Mouse (Mus musculus) telencephalon, adult 2 months (tissue): ENCODE measurements around the gene Lhx9.

ENCODE experiments used
- DNase-seq: peaks from one replicate; pipeline ENCODE4 v3.0.0-alpha.2; 2011; ENCODE audit warnings: low read depth, low spot score

The Lhx9 gene

DNA sequence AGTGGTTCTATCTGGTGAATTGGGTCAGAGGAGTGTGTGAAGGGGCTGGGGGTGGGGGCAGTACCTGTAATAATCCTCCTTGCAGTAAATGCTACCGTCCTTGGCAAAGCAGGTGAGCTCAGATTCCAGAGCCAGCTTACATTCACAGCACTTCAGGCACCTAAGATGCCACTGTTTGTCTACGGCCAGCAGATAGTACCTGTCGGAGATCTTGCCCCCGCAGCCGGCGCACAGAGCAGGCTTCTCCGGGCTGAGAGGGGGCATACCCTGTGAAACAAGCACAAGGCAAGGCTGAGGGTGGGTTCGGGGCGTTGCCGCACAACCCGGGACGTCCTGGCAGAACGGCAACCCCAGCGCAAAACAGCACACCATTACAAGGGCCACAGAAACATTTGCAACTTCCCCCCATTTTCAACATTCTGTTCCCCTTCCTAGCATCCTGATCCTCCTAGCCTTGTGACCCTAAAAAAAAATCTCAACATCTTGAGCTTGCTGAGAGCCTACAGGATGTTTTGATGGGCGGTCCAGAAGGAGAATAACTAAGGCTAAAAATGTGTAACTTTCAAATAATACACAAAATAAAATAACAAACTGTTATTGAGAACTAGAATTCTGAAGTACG is 8.5 kb downstream of the Lhx9 start:
- no peak for DNase-seq

DNA sequence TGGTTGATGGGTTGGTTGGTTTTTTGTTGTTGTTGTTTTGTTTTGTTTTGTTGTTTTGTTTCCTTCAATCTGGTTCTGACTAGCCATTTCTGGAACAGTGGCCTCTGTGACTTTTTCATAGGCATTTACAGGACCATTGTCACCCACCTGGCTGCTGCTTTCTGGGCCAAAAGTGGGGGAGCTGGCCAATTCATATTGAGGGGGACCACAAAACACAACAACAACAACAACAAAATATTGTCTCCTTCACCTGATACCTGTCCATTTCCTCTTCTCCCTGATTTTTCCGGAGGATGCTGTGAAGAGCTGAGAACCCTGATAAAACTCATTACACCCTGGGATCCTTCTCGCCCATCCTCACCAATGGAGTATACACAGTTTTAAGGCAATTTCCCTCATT is 9.1 kb downstream of the Lhx9 start:
- DNase-seq: no peak

DNA sequence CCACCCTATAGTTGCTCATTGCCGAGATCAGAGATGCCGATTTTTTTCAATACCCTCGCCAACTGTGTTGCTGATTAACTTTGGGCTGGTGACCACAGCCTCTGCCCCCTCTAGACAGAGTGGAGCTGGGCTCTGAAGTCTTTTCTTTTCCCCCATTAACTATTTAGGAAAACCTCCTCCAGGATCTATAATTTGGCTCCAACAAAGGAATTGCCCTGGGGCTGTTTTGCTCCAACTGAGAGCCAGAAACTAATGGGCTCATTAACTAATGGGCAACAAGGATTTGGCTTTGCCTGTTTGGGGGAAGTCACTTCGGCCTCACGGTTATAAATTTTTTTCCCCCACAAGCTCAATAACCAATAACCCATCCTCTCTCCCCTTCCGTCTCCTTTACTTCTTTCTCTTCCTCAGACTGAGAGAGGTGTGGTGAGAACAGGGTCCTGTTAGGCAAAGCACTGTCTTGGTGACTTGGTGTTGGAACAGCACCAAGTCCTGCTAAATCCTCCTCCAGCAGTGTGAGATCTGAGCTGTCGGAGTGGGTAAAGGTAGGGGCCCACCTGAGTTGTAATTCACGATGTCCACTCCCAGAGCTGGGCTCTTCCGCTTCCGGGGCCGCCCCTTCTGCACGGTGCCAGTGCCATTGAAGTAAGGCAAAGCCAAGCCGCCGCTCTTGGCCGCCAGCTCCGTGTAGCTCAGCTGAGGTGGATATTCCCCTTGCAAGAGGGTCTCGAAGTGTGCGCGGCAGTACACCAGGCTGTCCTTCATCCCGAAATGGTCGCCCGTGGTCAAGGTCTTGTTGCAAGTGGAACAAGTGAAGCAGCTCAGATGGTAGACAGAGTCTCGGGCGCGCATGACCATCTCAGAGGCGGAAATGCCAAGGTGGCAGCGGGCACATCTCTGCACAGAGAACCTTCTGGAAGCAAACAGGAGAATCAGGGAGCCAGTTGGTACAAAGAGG is 10.3 kb downstream of the Lhx9 start:
- DNase-seq: no peak

DNA sequence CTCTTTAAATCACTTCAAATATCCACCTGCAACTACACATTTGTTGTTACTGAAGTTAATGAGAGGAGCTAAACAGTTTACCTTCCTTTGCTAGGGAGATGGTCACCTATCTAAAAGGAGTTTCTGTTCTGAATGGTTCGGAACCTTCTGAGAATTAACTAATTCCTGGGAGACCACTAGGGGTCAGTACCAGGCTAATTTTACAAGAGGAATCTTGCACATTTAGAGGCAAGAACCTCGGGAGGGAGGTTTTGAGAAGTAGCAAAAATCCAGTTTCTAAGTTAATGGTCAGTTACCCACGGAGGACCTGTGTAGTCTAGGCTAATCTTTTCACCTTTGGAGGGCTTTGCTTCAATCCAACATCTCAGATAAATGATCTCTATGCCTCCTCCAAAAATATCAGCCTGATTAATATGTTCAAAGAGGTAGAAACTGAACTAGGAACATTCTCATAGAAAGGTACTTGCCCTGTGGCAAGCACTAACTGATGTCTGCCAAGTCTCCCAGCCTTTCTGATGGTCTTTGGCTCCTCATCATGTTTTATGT is 12.9 kb downstream of the Lhx9 start:
- DNase-seq: no peak

DNA sequence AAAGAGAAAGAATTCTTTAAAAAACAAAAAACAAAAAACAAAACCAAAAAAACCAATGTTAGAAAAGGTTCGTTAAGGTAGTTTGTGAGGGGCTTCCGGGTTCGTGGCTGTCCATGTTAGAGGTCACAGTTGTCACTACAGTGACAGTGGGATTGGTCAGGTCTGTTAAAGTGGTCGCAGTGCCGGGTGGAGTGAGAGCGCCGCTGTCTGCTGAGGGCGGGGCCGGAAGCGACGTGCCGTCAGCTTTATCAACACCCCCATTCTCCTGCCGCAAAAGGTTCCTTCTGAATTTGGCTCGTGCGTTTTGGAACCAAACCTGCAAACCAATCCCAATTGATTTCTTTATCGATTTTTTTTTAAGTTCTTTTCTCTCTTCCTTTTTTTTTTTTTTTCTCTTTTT is 17.1 kb downstream of the Lhx9 start:
- no peak for DNase-seq

DNA sequence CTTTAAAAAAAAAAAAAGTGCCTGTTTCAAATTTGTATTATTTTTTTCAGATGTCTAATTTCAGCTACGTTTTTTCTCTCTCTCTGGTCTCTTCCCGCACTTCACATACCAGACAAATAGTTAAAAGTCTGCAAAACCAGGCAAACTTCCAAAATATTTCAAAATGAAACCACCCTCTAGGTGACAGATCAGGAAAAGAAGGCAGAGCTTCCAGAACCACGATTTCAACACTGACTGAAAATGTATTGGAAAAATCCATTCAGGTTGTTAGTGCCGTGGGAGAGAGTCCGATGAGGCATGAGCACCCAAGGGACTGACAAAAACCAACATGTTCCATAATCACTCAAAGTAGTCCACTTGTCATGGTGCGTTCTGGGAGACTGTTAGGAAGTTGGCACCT is 21.5 kb downstream of the Lhx9 start:
- DNase-seq: no peak

DNA sequence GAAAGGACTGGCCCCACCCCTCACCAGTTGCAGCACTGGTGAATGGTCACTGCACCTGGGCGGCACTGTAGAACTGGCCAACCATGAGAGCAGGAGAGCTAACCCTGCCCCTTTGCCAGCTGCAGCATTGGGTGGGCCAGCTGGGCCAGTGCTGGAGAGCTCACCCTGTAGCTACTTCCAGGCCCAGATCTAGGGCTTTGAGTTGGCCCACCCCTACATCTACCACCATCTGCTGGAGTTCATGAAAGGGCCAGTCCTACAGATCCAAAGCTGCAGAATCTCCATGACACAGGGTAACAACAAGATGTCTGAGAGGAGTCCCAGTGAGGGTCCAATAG is 25.4 kb downstream of the Lhx9 start:
- DNase-seq: no peak

DNA sequence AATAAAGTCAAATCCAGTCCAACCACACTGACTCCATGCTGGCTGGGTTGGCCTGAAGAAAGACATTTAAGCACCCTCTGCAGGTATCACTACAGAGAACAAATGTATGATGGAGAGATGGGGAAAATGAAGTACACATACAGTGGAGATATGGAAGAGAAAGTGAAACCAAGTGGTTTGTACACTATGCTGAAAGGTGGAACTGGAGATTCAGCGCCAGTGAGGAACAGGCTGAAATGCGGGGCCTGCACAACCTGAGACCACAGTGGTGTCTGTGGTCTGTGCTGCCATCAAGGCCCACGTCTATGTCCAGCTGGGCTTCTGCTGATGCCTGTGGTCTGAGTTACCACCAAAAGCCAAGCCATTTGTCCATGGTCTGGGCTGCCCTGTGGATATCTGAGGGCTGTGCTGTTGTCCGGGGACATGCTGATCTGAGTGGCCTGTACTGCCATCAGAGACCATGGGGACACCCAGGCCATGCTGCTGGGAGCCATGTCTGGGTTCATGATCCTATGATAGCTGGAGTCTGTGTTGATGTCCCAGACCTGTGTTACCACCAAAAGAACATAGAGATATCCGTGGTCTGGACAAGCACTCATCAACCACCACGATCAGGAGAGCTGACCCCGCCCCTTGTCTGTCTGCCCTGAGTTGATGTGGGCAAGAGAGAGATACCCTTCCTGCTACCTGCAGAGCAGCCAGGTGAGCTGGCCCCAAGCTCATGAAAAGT is 26.0 kb downstream of the Lhx9 start:
- no peak for DNase-seq

DNA sequence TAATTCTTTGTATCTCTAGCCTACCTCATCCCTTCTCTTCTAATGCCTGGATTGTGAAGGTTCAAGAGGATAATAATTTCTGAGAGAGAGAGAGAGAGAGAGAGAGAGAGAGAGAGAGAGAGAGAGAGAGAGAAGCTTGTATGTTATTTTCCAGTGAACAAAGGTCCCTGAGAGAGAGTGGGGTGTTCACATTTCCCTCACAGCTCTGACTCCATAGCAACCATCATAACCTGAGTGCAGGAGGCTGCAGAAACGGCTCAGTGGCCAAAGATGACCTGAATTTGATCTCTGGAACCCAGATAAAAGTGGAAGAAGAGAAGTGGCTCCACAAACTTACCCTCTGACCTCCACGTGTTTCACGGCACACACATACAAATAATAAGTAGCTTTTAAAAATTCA is 46.6 kb downstream of the Lhx9 start:
- DNase-seq: no peak

DNA sequence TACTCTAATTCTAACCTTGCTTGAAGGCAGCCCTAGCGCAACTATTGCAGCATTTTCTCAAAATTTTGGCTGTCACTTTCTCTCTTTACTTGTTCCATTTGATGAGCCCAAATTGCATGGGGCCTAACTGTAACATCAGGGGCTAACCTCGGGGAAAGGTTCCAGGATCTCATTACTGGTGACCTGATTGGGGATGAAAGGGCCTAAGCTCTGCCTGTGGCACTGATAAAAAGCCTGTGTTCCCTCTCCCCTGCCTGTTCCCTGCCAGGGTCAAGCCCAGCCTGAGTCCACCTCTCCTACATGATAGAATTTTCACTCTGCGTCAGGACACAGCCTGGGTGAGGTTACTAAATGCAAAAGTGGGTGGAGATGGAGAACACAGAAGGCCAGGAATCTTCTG is 47.1 kb downstream of the Lhx9 start:
- no peak for DNase-seq

DNA sequence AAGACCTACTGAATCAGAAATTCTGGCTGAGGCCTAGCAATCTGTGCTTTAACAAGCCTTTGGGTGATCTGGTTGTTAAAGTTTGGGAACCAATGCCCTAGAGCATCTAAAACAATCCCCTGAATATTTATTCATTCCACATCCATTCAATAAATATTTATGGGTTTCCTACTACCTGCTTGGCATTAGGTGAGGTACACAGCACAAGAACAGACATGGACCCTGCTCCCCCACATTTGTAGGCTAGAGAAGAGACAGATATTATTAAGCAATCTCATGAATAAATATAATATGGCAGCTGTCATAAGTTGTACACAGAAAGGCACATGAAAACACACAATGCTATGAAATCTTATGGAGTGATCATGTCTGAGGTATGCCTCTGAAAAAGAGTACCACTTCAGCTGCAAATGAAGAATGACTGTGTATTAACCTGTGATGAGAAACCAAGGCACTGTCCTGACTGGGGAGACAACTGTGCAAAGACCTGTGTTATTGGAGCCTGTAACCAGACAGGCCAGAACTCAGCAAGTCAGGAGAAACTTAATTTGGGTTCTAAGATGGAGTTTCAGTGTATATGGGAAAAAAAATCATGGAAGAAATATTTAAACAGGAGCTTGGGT is 48.6 kb downstream of the Lhx9 start:
- no peak for DNase-seq

DNA sequence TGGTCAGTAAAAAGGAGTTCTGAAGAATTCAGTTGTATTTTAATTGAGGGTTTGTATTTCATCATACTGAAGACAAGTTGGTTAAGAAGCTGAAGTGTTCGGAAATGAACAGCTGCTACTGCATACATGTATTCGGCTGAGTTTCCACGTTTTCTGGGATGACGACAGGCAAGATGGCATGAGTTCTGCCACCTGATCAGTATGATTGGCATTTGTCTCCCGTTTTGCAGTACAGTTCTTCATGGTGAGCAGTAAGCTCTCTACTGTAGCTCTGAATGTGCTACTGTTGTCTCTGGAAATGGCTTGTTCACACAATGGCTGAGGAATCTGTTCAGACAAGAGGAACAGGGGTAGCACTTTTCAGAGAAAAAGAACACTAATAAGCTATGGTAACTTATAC is 50.3 kb downstream of the Lhx9 start:
- DNase-seq: no peak

DNA sequence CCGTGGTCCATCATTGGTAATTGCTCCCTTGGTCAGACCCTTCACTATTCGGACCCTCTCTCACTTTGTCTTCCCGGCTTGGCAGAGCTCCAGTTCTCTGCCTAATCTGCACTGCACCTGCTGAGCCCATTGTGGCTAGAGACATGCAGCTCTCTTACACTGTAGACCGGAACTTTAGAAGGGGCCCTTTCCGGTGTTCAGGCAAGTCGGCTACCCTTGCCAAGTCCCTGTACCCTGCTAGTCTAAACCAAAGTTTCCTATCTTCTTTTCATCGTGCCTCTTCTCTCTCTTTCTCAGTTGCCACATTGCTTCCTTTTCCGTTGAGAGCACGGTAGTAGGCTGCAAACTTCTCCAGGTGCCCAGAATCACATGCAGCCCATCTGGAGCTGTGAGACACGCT is 62.5 kb downstream of the Lhx9 start:
- DNase-seq: no peak

DNA sequence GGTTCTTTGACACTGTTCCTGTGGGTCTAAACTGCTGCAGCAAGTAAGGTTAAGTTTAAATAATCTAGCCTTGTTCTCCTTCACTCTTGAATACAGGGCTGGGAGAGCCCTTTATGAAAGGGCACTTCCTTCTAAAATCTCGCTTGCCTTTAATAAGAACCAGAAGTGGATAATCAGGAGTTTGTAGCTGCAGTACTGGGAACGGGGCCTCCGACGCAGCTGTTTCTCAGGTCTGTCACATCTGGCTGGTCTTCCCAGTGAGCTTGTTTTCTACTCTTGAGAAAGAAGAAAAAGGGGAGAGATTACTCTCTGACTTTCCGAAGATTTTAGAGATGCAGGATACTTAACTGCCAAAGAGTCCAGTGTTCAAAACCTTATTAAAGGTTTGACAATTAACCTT is 64.4 kb downstream of the Lhx9 start:
- DNase-seq: no peak
